Mouse (Mus musculus) bone marrow, adult 2 months (tissue): ENCODE data around the gene Swi5.

Experiments used
- CTCF ChIP-seq: fragments of 200-500 bp; IDR thresholded peaks from 2 replicates; pipeline ENCODE4 v1.5.1; 2011; ENCODE audit warnings: low read length, control low read depth; ENCODE audit not compliant: control insufficient read depth, insufficient read depth
- POLR2A ChIP-seq: fragments of 200-500 bp; IDR thresholded peaks from 2 replicates; pipeline ENCODE4 v1.6.1; 2011; ENCODE audit warnings: low read depth, mild to moderate bottlenecking, control low read depth, low read length, borderline replicate concordance; ENCODE audit not compliant: control insufficient read depth

DNA sequence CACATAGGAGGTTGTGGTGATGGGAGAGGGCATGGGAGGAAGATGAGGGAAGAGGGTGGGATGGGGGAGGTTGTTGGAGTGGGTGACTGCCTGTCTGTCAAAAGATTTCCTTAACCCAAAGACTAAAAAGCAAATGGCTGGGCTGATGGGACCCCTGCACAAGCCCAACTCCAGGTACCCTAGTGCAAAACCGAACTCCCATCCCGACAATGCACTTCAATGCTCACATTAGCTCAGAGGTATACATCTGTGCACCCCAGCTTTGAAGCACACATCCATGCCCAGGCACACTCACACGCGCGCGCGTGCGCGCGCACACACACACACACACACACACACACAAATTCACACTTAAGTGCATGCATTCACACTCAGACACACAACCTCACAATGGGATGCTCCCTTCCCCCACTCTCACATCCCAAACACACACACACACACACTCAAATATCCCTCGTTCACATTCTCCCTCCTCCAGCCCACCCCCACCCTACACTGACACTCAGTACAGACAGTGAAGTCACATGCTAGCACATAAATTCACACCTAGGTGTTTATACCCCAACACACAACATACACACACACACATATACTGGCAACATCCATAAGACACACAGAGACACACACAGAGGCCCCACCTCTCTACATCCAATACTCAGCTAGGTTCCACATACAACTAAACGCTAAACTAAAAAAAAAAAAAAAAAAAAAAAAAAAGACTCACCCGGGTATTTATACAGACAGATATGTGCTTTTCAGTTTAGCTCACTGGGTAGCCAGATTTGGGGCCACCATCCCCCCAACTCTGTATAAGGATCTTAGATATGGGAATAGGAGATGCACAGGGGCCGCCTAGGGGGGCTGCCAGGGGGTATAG, 31.1 kb upstream of the Swi5 start:
- TF ChIP-seq CTCF: no peak
- TF ChIP-seq POLR2A: no peak
